Mouse (Mus musculus) lung, postnatal 0 days (tissue): Measurements from ENCODE around the gene Abtb2.

Experiments
- CTCF ChIP-seq: IDR thresholded peaks from 2 replicates; pipeline ENCODE4 v1.5.1; 2016; ENCODE audit warnings: antibody characterized with exemption, mild to moderate bottlenecking
- EP300 ChIP-seq: IDR thresholded peaks from 2 replicates; pipeline ENCODE4 v1.6.1; 2016; ENCODE audit warnings: antibody characterized with exemption, mild to moderate bottlenecking, control low read depth

- TF ChIP-seq CTCF, result no peak
- no peak for TF ChIP-seq EP300
These were observed 111.7 kb downstream of the Abtb2 start for GRCm38 (mm10) chr2:103677614-103678369.
